Mouse (Mus musculus) cerebellum, adult 9-10 months (tissue): ENCODE measurements around the gene Arhgap24.

Source experiments
- DNase-seq: peaks from one replicate; pipeline ENCODE4 v3.0.0; 2022

Arhgap24 gene

GRCm38 (mm10) chr5:102503066-102503465 is 21.9 kb downstream of the Arhgap24 start:
- DNase-seq = no peak

DNA sequence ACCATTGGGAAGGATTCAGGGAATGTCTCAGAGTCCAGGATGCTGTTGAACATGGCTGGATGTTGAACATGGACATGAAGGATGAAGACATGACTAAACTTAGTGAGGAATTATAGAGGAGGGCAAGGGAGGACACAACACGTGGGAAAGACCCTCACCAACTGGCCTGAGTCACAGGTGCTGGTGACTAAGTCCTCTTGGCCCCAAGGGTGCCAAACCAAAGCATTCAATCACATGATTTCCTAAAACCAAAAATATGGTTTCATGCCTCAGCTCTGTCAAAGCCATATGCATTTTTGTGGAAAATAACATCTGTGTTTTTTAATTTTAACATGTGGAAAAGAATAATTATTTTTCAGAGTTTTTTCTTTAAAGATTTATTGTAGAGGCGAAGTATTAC is 22.7 kb downstream of the Arhgap24 start:
- no peak for DNase-seq

DNA sequence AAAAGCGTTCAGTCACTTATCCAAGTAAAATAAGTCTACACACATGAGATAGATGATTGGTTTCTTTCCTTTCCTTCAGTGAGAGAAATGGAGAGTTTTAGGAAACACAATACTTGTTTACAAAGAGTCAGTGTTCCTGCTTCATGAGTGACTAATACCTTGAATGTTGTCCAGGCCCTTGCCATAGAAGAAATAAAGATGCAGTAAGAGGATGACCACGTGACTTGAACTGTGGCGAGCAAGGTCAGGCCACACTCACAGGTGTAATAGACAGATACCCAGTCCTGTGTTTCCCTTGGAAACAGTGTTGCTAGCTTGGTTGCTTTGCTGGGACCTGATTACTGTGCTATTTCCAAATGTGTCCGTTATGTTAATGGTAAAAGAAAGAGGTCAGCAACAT is 23.4 kb downstream of the Arhgap24 start:
- no peak for DNase-seq

DNA sequence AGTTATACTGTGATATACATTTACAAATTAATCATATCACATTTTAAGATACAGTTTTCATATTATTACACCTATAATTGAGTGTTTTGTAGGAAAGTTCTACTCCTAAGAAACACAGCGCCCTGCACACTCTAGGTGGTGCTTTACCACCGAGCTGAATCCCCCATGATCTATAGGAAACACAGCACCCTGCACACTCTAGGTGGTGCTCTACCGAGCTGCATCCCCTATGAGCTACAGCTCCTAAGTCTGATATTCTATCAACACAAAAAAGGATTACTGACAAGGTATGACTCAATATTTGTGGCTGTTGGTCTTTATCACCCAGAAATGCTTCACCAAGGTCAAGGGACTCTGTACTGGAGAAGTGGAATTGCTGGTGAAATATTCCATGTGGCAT is 27.0 kb downstream of the Arhgap24 start:
- DNase-seq = no peak

DNA sequence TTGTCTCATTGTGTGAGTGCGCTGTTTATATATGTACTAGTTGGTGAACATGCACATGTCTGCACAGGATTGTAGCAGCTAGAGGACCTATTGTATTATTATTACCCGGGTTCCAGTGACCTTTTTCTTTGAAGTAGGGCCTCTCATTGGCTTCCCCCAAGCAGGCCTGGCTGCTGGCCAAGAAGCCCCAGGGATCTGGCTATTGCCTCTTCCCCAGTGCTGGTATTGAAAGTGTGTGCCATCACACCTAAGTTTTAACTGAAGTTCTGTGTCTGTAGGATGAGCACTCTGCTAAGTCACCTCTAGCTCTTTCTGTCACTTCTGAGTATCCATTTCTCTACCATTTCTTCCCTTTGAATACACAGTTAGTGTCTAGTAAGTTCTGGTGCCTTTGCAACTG is 28.2 kb downstream of the Arhgap24 start:
- no peak for DNase-seq

DNA sequence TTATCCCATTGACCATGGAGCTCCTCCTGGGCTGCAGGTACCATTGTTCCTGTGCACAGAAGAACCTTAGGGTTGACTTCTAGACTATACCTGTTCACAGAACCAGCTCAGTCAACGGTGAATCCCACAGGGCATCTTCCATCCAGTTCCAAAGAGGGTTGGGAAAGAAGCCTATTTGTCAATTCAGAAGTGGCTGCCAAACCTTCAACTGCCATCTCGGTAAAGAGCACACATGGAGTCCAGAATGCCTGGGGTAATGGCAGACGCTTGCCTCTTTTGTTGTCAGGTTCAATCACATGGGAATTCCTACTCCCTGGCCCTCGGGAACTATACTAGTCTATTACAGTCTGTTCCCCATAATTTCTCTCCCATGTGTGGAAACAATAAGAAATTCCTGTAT is 30.5 kb downstream of the Arhgap24 start:
- no peak for DNase-seq

- DNase-seq = no peak
These were observed 34.3 kb downstream of the Arhgap24 start for GRCm38 (mm10) chr5:102515496-102515895.

DNA sequence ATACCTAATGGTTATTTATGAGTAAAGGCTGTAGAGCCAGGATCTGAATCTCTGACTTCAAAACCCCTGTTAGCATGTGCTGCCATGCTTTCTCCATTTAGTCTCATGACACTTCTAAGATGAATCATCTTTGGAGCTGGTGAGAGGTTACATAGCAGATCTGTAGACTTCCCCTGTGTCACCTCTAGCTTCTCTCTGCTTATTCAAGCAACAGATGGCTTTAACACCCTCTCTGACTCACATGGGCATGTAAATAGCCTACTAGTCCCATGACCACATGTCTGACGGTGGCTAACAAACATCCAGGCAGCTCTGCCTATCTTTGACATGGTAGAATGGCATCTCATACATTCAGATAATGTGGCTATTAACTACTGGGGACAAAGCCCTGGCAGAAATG is 39.3 kb downstream of the Arhgap24 start:
- no peak for DNase-seq

DNA sequence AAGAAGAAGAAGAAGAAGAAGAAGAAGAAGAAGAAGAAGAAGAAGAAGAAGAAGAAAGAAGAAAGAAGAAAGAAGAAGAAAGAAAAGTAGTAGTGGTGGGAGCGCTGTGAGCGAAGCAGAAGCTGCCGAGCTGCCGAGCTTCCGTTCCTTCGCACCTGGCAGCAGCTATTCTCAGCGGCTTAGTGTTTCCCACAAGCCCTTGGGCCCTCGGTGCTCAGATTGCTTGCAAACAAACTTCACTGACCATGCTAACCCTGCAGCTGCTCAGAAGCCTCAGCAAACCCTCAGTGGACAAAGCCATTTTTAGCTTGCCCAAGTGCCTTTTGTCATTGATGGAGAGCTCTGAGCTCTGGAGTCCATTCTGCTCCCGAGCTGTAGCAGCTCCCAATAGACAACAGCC is 54.1 kb downstream of the Arhgap24 start:
- no peak for DNase-seq

DNA sequence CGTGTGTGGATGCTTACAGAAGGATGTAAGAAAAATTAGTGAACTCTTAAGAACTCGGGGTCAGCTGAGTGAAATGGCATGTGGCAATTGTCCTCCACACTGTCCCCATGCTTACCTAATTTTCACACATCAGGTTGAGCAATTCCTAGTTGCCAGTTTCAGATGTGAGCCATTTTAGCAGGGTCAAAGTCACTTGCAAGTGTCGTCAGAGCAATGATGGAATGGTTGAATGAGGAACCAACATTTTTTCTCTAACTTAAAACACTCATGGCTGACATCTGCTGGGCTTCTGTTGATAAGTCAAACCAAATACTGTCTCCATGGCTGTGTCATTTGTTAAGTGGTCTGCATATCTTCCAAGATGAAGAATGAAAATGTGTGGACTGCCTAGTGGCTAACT is 56.6 kb downstream of the Arhgap24 start:
- DNase-seq = no peak

GRCm38 (mm10) chr5:102546296-102546695 is 65.1 kb downstream of the Arhgap24 start:
- DNase-seq = no peak

DNA sequence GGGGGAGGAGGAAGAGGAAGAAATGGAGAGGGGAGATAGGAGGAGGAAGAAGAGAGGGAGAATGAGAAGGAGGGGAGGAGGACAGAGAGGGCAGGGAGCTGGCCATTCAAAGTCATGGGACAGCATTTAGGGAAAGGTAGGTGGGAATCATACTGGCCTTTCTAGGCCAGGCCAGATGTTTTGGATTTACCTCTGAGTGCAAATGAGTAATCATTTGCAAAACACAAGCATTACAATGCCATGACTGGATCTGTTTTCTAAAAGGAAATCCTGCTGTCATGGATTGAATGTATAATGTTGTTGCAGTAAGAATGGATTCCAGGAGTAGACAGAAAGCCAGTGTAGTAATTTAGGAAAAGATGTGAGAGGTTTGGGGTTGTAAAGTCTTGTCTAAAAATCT is 66.6 kb downstream of the Arhgap24 start:
- DNase-seq = no peak

GRCm38 (mm10) chr5:102548382-102548781 is 67.2 kb downstream of the Arhgap24 start:
- no peak for DNase-seq

- no peak for DNase-seq
These were observed 69.0 kb downstream of the Arhgap24 start for GRCm38 (mm10) chr5:102550211-102550610.

- no peak for DNase-seq
These were observed 69.9 kb downstream of the Arhgap24 start for GRCm38 (mm10) chr5:102550870-102551637.

GRCm38 (mm10) chr5:102552533-102552932 is 71.3 kb downstream of the Arhgap24 start:
- no peak for DNase-seq

- no peak for DNase-seq
These were observed 74.8 kb downstream of the Arhgap24 start for GRCm38 (mm10) chr5:102555958-102556357.

DNA sequence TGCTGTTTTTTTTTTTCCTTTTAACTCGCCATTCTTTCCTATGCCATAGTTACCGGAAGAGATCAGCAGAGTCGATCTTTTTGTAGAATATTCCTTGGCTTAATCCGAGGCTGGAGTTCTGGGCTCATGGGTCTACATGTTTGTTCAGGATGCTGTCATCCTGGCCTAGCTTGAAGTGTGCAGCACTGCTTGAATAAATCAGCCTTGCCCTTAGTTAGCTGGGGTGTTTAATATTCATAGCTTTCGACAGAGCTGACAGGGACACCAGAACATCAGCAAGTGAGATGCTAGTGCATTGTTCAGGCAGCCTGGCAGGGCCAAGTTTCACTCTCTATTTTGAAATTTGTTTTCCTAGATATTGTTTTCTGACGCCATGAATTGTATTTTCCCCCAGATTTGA is 79.1 kb downstream of the Arhgap24 start:
- no peak for DNase-seq

DNA sequence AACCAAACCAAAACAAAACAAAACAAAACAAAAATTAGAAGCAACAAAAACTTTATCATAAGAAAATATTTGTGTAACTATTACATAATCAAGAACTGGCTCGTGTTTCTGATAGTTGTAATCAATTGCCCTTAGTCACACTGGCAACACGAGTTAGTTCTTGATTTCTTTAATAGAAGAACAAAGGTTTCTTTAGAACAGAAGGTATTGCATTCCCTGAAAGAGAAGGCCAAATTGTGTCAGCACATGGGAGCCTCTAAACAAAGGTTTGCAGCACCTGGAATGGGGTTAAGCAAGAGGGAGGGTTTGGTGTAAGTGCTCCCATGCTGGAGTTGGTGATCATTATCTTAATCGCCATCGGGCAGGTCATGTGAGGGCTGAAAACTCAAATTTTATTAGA is 82.8 kb downstream of the Arhgap24 start:
- DNase-seq = no peak

GRCm38 (mm10) chr5:102568764-102569163 is 87.6 kb downstream of the Arhgap24 start:
- no peak for DNase-seq

- no peak for DNase-seq
These were observed 90.3 kb downstream of the Arhgap24 start for GRCm38 (mm10) chr5:102571445-102571844.

- no peak for DNase-seq
These were observed 95.6 kb downstream of the Arhgap24 start for GRCm38 (mm10) chr5:102576750-102577149.

GRCm38 (mm10) chr5:102577729-102578128 is 96.5 kb downstream of the Arhgap24 start:
- no peak for DNase-seq

- DNase-seq = no peak
These were observed 97.2 kb downstream of the Arhgap24 start for GRCm38 (mm10) chr5:102578431-102578830.

DNA sequence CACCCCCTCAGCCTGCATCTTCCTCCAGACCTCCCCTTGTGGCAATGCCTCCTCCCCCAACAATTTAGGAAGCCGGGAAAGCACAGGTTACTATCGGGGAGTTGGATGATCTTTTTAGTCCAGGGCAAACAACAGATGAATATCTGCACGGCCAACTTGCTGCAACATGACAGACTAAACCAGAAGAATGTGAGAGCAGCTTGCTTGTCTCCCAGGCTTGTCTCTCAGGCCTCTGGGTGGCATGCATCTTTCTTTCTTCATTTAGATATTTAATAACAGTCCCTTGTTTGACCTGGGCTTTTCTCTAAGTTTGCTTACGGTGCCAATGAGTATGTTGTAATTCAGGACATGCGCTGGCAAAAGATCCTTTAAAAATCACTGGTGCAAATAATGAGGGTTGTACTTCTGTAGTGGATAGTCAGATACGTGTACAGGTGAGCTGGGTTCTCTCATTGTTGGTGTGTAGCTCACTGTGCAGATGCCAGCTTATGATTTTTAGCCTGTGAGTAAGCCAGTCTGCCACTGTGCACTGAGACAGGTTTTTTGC is 101.7 kb downstream of the Arhgap24 start:
- DNase-seq = no peak
